Mouse (Mus musculus) adrenal gland, adult 2 months (tissue): ENCODE measurements around the gene Mllt11. TPM values are rescaled to one million over a fixed set of nuclear protein-coding genes. Genes with fewer than 3 reads are reported as not detected.

Experiments
- DNase-seq: peaks from one replicate; pipeline ENCODE4 v3.0.0; 2021
- polyA plus RNA-seq: library from polyadenylated mRNA; depleted of rRNA; stranded (reverse); fragments of >200 nt; gene quantifications from 2 replicates; pipeline ENCODE4 v1.2.3, GENCODE M21; 2012
- total RNA-seq, 2 experiments: library from RNA; stranded (reverse); gene quantifications; 2 replicates each; pipeline ENCODE4 v1.2.3; 2021

The Mllt11 gene
- total and polyA plus RNA-seq, 3 experiments: 7.2 to 8.7 (median 8.0) TPM

- DNase-seq: peak; percentile 74
These were observed 14.7 kb upstream of the Mllt11 start for GRCm38 (mm10) chr3:95246465-95247231.

- DNase-seq: no peak
These were observed 11.1 kb upstream of the Mllt11 start for GRCm38 (mm10) chr3:95243086-95243485.

DNA sequence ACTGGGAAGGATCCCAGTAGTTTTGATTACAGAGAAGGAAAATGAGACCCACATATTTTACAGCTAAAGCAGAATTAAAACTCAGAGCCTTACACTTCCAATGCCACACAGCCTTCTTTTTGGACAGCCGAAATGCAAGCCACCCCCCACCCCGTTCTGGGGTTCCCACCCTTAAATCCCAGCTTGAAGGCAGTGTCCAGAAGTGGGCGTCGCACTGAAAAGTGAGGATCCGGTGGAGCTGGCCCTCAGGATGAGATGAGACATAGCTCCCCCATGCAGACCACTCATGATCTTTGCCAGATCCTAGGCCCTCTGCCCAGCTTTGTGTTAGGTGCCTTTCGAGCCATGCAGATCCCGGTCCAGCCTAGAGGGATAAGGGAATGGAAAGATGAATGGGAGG, 9.5 kb upstream of the Mllt11 start, which contains the start of gene Gm128:
Gm128 (minus strand) TSS at position 101 of the 400 bp plus-strand sequence.
- no peak for DNase-seq

- DNase-seq: no peak
These were observed 8.9 kb upstream of the Mllt11 start for GRCm38 (mm10) chr3:95240900-95241299.

DNA sequence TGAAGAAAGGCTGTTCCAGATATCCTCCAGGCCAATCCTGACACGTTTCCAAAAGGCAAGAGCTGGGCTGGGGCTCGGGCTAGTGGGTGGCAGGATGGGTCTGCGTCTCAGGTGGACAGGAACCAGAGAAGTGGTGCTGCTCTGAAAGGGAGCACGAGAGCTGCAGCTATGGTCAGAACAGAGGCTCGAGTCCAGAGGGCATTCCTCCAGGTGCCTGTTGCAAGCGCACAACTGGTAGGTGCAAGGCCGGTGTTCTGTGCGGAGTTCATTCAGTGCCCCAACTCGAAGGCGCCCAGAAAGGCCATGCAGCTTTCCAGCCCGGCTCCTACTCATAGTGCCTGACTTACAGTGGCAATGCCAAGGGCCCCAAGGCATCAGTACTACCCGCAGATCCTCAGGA, 8.0 kb upstream of the Mllt11 start:
- DNase-seq: no peak

DNA sequence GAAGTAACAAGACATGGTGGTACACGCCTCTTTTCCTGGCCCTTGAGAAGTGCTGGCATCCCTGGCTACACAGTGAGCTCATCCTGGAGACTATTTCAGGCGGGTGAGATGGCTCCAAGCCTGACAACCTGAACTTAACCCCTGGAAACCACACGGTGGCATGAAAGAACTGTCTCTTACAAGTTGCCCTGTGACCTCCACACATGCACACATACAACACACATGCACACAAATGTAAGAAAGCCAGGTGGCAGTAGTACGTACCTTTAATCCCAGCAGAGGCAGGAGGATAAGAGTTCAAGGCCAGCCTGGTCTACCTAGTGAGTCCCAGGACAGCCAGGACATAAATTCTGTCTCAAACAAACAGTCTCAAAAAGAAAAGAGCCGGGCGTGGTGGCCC, 7.1 kb upstream of the Mllt11 start:
- no peak for DNase-seq

DNA sequence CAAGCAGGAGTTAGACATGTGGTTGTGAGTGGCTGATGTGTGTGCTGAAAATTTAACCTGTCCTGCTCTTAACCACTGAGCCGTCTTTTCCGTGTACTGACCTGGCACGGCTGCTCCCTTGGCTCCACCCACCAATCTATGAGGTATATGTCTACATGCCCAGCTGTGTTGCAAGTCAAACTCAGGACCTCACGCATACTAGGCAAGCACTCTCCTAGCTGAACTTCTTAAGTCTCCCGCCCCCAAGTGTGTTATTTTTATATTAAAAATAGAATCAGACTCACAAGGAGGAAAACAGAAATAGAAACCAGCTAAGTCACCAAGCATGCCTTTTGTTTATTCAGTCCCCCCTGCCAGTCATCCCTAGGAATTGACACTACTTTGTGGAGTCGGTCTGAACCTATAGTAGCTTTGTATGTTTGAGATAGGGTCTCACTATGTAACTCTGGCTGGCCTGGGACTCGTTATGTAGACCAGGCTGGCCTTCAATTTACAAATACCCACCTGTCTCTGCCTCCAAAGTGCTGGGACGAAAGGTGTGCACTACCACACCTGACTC, 5.6 kb upstream of the Mllt11 start:
- DNase-seq: no peak

DNA sequence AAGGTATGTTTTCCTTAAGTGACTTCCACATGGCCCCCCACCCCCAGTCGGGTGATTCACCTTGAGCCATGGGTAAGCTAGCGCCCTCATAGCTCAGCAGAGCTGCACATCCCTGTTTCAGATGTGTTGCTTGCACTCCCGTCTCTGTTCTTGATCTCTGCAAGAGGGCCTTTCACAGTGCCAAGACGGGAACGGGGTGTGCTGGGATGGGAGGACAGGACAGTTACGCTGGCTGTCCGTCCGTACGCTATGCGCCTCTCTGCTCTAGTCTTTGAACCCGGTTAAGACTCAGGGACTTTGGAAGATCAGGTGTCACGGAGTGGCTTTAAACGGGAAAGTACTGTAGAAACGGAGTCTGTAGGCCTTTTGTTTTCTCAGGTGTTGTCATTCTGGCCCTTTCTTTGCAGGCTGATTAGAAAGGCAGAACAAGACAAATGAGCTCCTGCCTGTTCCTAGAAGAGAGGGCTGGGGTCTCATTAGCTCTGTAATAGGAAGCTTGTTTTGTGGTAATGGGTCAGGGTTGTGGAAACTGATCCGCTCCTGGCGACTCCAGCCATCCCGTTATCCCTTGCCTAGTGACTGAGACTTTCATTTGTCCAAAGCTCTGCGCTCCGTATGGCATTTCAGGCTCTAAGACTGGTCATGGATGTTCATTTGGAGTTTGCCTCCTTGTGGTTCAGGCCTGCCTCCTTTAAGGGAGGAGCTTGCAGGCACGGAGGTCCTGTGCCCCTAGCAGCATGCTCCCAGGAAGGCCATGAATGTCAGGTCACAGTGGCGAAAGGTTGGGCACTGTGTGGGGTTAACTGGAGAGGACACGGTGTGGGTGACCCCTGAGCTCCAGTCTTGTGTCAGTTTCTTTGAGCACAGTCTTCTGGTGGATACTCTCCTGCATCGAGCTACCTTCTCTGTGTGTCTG, 3.7 kb upstream of the Mllt11 start:
- no peak for DNase-seq

- DNase-seq: peak; percentile 21
These were observed 1.5 kb upstream of the Mllt11 start for GRCm38 (mm10) chr3:95233303-95233980.

- peak; percentile 88 for DNase-seq
These were observed 800 bp upstream of the Mllt11 start for GRCm38 (mm10) chr3:95232771-95233170.

- peak; percentile 48 for DNase-seq
These were observed 1.3 kb downstream of the Mllt11 start for GRCm38 (mm10) chr3:95230495-95231297.

GRCm38 (mm10) chr3:95229781-95230494, 2.0 kb downstream of the Mllt11 start:
- DNase-seq: peak; percentile 67

- DNase-seq: peak; percentile 60
These were observed 2.8 kb downstream of the Mllt11 start for GRCm38 (mm10) chr3:95228894-95229780.

GRCm38 (mm10) chr3:95228148-95228893, 3.6 kb downstream of the Mllt11 start, which contains the start of gene Cdc42se1:
Gene Cdc42se1 (plus strand): TSS chr3:95228732.
- peak; percentile 95 for DNase-seq

GRCm38 (mm10) chr3:95227214-95227613, 4.8 kb downstream of the Mllt11 start:
- DNase-seq: no peak

DNA sequence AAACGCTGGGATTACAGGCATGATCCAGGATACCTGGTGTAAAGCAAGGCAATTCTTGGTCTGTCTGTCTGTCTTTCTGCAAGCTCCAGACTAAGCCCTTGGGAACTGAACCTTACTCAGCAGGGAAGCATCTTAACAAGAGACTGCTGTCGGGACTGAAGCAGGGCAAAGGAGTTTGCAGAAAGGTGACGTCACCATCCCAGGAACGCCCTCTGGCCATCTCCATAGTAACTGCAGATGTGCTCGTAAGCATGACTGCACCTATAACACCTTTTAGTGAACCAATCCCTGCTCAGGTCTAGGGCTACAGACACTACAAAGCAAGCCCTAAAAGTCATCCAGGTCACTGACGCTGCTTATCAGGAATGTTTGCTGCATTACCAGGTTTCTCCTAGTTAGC, 7.7 kb downstream of the Mllt11 start:
- DNase-seq: peak; percentile 58

GRCm38 (mm10) chr3:95223041-95223440, 8.9 kb downstream of the Mllt11 start:
- DNase-seq: no peak

- DNase-seq: peak; percentile 23
These were observed 13.4 kb downstream of the Mllt11 start for GRCm38 (mm10) chr3:95218466-95219137.
